In genomic region chr3:39443328-39443727, GRCm38 (mm10) we compare ENCODE assay signal across 10 mouse cellular contexts.
A peak's percentile ranks its signal among the peaks of the same experiment; 100 is the strongest.
DNase-seq lines count a peak whose midpoint lies in the region; ATAC-seq and TF ChIP-seq lines count a peak whose summit lies in the region.
"Had no signal": no experiment of that assay in that cellular context is flagged by ENCODE, and none has a peak within 500 bp of the region (broad histone marks: within the 10 kb centered on the region; RNA-seq: fewer than 3 reads in every experiment).

No protein-coding gene starts in this region.

- DNase-seq in gastrocnemius, adult 18-20 months (ENCODE audit: low spot score): peak; percentile 17
- DNase-seq in lung, postnatal 25 days (ENCODE audit: low spot score): peak; percentile 5
- no peak for DNase-seq in adrenal gland, postnatal 14 days
- no peak for DNase-seq in thymus, postnatal 14 days
- no peak for DNase-seq in liver, postnatal 0 days
- DNase-seq: adrenal gland, postnatal 36 days had no signal

- ATAC-seq in hindbrain, embryonic 16.5 days: peak; percentile 45; the same call in 1 of the 2 replicates
- no peak for ATAC-seq in hindbrain, embryonic 13.5 days (ENCODE audit: low FRiP score)
- no peak for ATAC-seq in embryonic facial prominence, embryonic 12.5 days (ENCODE audit: insufficient number of reproducible peaks, insufficient read depth, low FRiP score, low TSS enrichment)
- no peak for ATAC-seq in liver, postnatal 0 days

- H3K36me3 ChIP-seq in hindbrain, embryonic 16.5 days (ENCODE audit: control insufficient read depth, insufficient read depth, low read length): no peaks in the 10 kb centered on the region
- H3K36me3 ChIP-seq in hindbrain, embryonic 13.5 days: no peaks in the 10 kb centered on the region
- H3K36me3 ChIP-seq in embryonic facial prominence, embryonic 12.5 days: no peaks in the 10 kb centered on the region
- no peaks in the 10 kb centered on the region for H3K36me3 ChIP-seq in liver, postnatal 0 days (replicated peaks; ENCODE audit: insufficient read depth, low read length)

- no peak for TF ChIP-seq EP300 in liver, postnatal 0 days (IDR thresholded peaks at IDR 0.05; ENCODE audit: low read depth)

- no peak for TF ChIP-seq CTCF in liver, postnatal 0 days (IDR thresholded peaks at IDR 0.05; ENCODE audit: low read depth)

- no peak overlapping the region for H3K27ac ChIP-seq in hindbrain, embryonic 16.5 days (ENCODE audit: low read depth, low read length)
- H3K27ac ChIP-seq in hindbrain, embryonic 13.5 days: no peak overlapping the region
- 0 out of 2 replicates have a peak overlapping the region, but pooled peaks have one; percentile 36 for H3K27ac ChIP-seq in embryonic facial prominence, embryonic 12.5 days
- no peak overlapping the region for H3K27ac ChIP-seq in liver, postnatal 0 days (ENCODE audit: low read depth)

- WGBS in hindbrain, embryonic 16.5 days: 58% methylated on average over 10 of the region's 10 CpGs
- 70% methylated on average over 10 of the region's 10 CpGs for WGBS in hindbrain, embryonic 13.5 days
- 46% methylated on average over 10 of the region's 10 CpGs for WGBS in embryonic facial prominence, embryonic 12.5 days
- 80% methylated on average over 10 of the region's 10 CpGs for WGBS in liver, postnatal 0 days (ENCODE audit: insufficient replicate concordance)

- no peaks in the 10 kb centered on the region for H3K4me1 ChIP-seq in hindbrain, embryonic 16.5 days (ENCODE audit: control insufficient read depth, insufficient read depth, low read depth, low read length)
- no peaks in the 10 kb centered on the region for H3K4me1 ChIP-seq in hindbrain, embryonic 13.5 days (replicated peaks)
- 0 out of 2 replicates have a peak, but pooled peaks cover 4% of the 10 kb centered on the region for H3K4me1 ChIP-seq in embryonic facial prominence, embryonic 12.5 days
- H3K4me1 ChIP-seq in liver, postnatal 0 days (ENCODE audit: insufficient read depth): no peaks in the 10 kb centered on the region

- no peak overlapping the region for H3K9ac ChIP-seq in hindbrain, embryonic 16.5 days (ENCODE audit: low read depth, low read length)
- H3K9ac ChIP-seq in hindbrain, embryonic 13.5 days: no peak overlapping the region
- H3K9ac ChIP-seq in embryonic facial prominence, embryonic 12.5 days: no peak overlapping the region; the same call in 1 of the 2 replicates
- no peak overlapping the region for H3K9ac ChIP-seq in liver, postnatal 0 days (replicated peaks)

- H3K4me3 ChIP-seq in hindbrain, embryonic 16.5 days (ENCODE audit: low read length): no peak overlapping the region
- no peak overlapping the region for H3K4me3 ChIP-seq in hindbrain, embryonic 13.5 days
- no peak overlapping the region for H3K4me3 ChIP-seq in embryonic facial prominence, embryonic 12.5 days
- H3K4me3 ChIP-seq in liver, postnatal 0 days (ENCODE audit: low read depth, low read length): no peak overlapping the region
- H3K4me3 ChIP-seq: erythroblast, embryonic 14.5 days had no signal

- H3K4me2 ChIP-seq in hindbrain, embryonic 16.5 days (ENCODE audit: low read length): peak overlapping the region; percentile 16; the same call in 1 of the 2 replicates
- H3K4me2 ChIP-seq in hindbrain, embryonic 13.5 days: no peak overlapping the region
- H3K4me2 ChIP-seq in embryonic facial prominence, embryonic 12.5 days (replicated peaks): no peak overlapping the region
- no peak overlapping the region for H3K4me2 ChIP-seq in liver, postnatal 0 days (ENCODE audit: low read depth, low read length)

- H3K27me3 ChIP-seq in hindbrain, embryonic 16.5 days (replicated peaks; ENCODE audit: control insufficient read depth, insufficient read depth, low read length): no peaks in the 10 kb centered on the region
- no peaks in the 10 kb centered on the region for H3K27me3 ChIP-seq in hindbrain, embryonic 13.5 days
- H3K27me3 ChIP-seq in embryonic facial prominence, embryonic 12.5 days: no peaks in the 10 kb centered on the region
- H3K27me3 ChIP-seq in liver, postnatal 0 days (ENCODE audit: insufficient read depth, low read length): no peaks in the 10 kb centered on the region

- H3K9me3 ChIP-seq in hindbrain, embryonic 16.5 days (ENCODE audit: control insufficient read depth, low read length): no peaks in the 10 kb centered on the region
- H3K9me3 ChIP-seq in hindbrain, embryonic 13.5 days: no peaks in the 10 kb centered on the region
- H3K9me3 ChIP-seq in embryonic facial prominence, embryonic 12.5 days: no peaks in the 10 kb centered on the region
- H3K9me3 ChIP-seq in liver, postnatal 0 days (ENCODE audit: low read length): no peaks in the 10 kb centered on the region

Comparison
In these comparisons a context has a peak if more than half of its experiments do, and no peak if none do; other contexts are left out.
1. DNase-seq: peak in gastrocnemius, adult 18-20 months (single experiment) and lung, postnatal 25 days (single experiment); none in adrenal gland, postnatal 14 days (single experiment), thymus, postnatal 14 days (single experiment) and liver, postnatal 0 days (single experiment).